Mouse (Mus musculus) adipocyte (in vitro differentiated cells): ENCODE measurements around the gene Psors1c2.

Source experiments
- DNase-seq: peaks from one replicate; pipeline ENCODE4 v3.0.0-alpha.2; 2016; ENCODE audit warnings: low spot score

The Psors1c2 gene

DNA sequence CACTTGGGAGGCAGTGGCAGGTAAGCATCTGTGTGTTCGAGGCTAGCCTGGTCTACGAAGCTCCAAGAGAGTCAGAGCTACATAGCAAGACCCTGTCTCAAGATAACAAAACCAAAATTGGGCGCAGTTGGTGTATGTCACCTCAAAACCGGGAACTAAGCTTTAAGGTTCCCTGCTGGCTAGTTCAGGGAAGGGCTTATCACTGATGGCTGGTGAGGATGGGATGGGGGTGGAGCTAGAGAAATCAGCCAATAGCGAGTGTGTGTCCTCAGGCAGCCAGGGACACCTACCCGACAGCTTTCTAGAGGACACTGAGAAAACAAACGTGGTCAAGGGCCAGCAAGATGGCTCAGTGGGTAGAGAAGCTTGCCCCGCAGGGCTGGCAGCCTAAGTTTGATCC lies 25.2 kb downstream of the Psors1c2 start:
- no peak for DNase-seq

DNA sequence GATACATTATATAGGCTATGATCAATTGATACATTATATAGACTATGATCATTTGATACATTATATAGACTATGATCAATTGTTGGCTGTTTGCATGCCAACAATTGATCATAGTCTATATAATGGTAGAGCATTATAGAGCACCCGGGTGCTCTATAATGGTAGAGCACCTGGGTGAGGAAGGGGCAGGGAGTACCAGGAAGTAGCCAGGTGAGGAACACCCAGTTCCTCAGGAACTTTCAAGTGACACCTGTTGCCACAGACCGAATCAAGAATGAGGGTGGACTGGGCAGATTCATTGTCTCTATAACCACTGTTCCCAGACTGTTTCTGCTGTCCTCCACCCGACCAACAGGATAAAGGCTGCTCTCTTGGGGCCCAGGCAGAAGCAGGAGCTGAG lies 34.1 kb downstream of the Psors1c2 start, which contains the start of gene 2300002M23Rik:
Gene 2300002M23Rik, plus strand, starts transcription at position 301 of the 400 bp plus-strand sequence.
- DNase-seq = no peak

DNA sequence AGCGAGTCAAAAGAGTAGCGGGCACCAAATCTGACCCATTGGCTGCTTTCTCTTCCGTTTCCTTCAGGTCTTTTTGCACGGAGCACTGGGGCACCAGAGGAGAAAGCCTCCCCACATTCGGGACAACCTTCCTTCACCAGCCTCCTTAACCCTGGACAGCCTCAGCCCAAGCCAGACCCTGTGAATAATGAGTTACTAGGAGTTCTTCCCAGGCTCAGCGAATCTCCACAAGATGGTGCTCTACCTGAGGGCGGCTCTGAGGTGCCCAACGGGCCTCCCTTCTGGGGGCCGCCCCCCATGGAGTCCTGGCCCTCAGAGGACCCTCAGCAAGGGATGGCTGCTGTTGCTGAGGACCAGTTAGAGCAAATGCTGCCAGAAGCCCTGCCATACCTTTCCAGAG lies 34.8 kb downstream of the Psors1c2 start:
- DNase-seq = no peak

GRCm38 (mm10) chr17:35569091-35569944 lies 36.3 kb downstream of the Psors1c2 start:
- DNase-seq = no peak

GRCm38 (mm10) chr17:35570836-35571235 lies 37.8 kb downstream of the Psors1c2 start:
- DNase-seq = no peak

- DNase-seq = no peak
Observed at GRCm38 (mm10) chr17:35571477-35571876, 38.5 kb downstream of the Psors1c2 start.

GRCm38 (mm10) chr17:35578211-35578610 lies 45.2 kb downstream of the Psors1c2 start:
- DNase-seq = peak; percentile 92

- DNase-seq = no peak
Observed at GRCm38 (mm10) chr17:35582900-35583299, 49.9 kb downstream of the Psors1c2 start.
